Mouse (Mus musculus): ENCODE measurements around the gene Ndufa7. TPM values are rescaled to one million over a fixed set of nuclear protein-coding genes. Genes with fewer than 3 reads are reported as not detected.
A peak's percentile ranks its signal among the peaks of the same experiment; 100 is the strongest.

The Ndufa7 gene
- 533 and 550 TPM in 2 replicates for polyA plus RNA-seq (2015; fragmentation: Nextera tagmentation; extraction: Ambion mirVana)

DNA sequence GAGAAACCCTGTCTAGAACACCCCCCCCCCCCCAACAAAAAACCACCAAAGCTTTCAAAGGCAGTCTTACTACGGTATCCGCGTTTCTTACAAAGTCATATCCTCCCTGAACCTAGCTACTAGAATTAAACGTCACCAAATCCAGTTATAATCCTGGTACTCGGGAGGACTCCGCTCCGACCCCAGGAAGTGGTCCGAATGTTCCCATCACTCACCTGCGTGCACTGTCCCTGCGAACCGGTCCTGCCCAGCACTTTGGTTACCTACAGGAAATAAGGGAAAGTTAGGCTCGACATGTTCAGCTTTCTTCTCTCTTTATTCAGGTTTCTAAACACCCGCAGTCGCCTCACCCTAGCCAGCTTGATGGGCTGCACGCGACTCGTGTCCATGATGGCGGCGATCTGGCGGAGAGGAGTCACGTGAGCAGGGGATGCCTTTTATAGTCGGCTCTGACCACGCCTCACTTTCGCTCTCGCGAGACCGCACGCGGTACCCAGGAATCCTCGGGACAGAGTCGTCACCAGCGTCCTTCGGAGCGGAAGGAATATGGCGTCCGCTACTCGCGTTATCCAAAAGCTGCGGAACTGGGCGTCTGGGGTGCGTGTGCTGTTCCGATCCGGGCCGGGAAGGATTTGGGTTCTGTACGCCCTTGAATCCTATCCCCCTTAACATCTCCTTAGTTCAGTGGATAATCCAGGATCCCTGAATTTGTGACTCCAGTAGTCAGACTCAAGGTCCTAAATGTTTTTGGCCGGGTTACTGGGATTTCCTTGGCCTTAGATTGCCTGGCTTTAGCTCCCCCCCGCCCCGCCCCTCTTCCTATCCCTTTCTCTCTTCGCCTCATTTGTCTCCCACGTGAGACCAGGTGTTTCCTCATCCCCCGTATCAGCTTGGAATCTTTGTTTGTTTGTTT, at the start of gene Ndufa7, which contains the start of gene Rps28:
Ndufa7 (plus strand) TSS at position 489 of the 913 bp plus-strand sequence.
Rps28 (minus strand) TSS at position 479 of the 913 bp plus-strand sequence.
- H3K27ac ChIP-seq (ENCODE audit: low read length), result peak within 1 kb of the TSS; percentile 87
- peaks cover 19% of the 10 kb centered on the region; the same call in 1 of the 2 replicates for H3K36me3 ChIP-seq (ENCODE audit: control insufficient read depth, insufficient read depth, low read length)
- H3K27me3 ChIP-seq (replicated peaks; ENCODE audit: control insufficient read depth, insufficient read depth, low read length), result no peaks in the 10 kb centered on the region
- no peaks in the 10 kb centered on the region for H3K9me3 ChIP-seq (ENCODE audit: control insufficient read depth, low read length)
- H3K4me2 ChIP-seq (ENCODE audit: low read depth, low read length), result peak within 1 kb of the TSS; percentile 86
- under 1% methylated on average over 51 of the region's 51 CpGs for WGBS
- peak within 1 kb of the TSS; percentile 83 for H3K9ac ChIP-seq (ENCODE audit: low read depth, low read length)
- H3K4me3 ChIP-seq (ENCODE audit: low read length), result peak within 1 kb of the TSS; percentile 75
- H3K4me1 ChIP-seq (ENCODE audit: control insufficient read depth, insufficient read depth, low read length), result peaks cover 20% of the 10 kb centered on the region
- ATAC-seq, result peak; percentile 89

DNA sequence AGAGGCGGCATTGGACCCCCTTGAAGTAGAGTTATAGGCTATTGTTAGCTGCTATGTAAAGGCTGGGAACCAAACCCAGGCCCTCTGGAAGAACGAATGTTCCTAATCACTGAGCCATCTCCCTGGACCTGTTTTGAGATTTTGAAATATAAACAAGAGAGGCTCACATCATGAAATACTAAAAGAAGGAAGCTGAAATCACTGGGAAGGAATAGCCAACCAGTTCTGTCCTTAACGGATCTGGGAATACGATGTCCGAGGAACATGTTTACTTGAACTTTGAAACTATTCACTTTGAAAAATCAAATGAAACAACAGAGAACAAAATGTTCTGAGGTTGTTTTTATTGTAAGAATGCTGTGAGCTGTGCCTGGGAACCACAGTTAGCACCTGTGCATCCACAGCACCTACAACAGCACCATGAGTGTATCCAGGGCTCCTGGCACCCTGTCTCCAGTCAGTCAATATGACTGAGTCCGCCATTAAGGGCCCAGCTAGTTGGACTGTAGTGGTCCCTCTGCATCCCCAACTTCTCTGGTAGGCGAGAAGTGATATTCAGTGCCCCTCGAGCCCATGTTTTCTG, 49.7 kb upstream of the Ndufa7 start:
- WGBS, result 85% methylated on average over 8 of the region's 8 CpGs
- H3K36me3 ChIP-seq (ENCODE audit: control insufficient read depth, insufficient read depth, low read length), result peaks cover 8% of the 10 kb centered on the region; the same call in 1 of the 2 replicates
- H3K9ac ChIP-seq (ENCODE audit: low read depth, low read length), result no peak overlapping the region
- ATAC-seq, result no peak
- H3K27ac ChIP-seq (ENCODE audit: low read length), result no peak overlapping the region
- no peaks in the 10 kb centered on the region for H3K9me3 ChIP-seq (ENCODE audit: control insufficient read depth, low read length)
- peaks cover 12% of the 10 kb centered on the region for H3K4me1 ChIP-seq (ENCODE audit: control insufficient read depth, insufficient read depth, low read length)
- no peak overlapping the region for H3K4me2 ChIP-seq (ENCODE audit: low read depth, low read length)
- no peaks in the 10 kb centered on the region for H3K27me3 ChIP-seq (replicated peaks; ENCODE audit: control insufficient read depth, insufficient read depth, low read length)
- H3K4me3 ChIP-seq (ENCODE audit: low read length), result no peak overlapping the region

DNA sequence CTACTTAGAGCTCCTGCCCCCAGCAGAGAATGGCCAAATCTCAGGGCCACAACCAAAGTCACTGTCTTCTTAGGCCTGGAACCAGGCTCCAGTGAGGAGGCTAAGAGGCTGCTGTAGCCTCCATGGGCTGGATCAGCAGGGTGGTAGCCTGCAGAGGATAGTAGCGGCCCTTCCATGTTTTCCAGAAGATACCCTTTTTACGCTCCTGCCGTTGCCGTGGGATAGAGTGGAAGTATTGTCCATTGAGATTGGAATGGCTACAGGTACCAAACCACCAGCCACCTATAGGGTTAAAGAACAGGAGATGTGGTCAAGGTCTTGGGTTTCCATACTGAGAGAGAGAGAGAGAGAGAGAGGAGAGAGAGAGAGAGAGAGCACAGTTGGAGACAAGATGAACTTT, 49.1 kb upstream of the Ndufa7 start:
- Histone ChIP-seq H3K27me3 (replicated peaks; ENCODE audit: control insufficient read depth, insufficient read depth, low read length) (no peaks in the 10 kb centered on the region), H3K4me1 (ENCODE audit: control insufficient read depth, insufficient read depth, low read length) (peaks cover 16% of the 10 kb centered on the region), H3K27ac (ENCODE audit: low read length) (no peak overlapping the region), H3K9me3 (ENCODE audit: control insufficient read depth, low read length) (no peaks in the 10 kb centered on the region), H3K9ac (ENCODE audit: low read depth, low read length) (no peak overlapping the region), H3K4me3 (ENCODE audit: low read length) (no peak overlapping the region), H3K36me3 (ENCODE audit: control insufficient read depth, insufficient read depth, low read length) (peaks cover 8% of the 10 kb centered on the region; the same call in 1 of the 2 replicates), H3K4me2 (ENCODE audit: low read depth, low read length) (no peak overlapping the region)
- WGBS, result 98% methylated on average over 4 of the region's 4 CpGs
- no peak for ATAC-seq

DNA sequence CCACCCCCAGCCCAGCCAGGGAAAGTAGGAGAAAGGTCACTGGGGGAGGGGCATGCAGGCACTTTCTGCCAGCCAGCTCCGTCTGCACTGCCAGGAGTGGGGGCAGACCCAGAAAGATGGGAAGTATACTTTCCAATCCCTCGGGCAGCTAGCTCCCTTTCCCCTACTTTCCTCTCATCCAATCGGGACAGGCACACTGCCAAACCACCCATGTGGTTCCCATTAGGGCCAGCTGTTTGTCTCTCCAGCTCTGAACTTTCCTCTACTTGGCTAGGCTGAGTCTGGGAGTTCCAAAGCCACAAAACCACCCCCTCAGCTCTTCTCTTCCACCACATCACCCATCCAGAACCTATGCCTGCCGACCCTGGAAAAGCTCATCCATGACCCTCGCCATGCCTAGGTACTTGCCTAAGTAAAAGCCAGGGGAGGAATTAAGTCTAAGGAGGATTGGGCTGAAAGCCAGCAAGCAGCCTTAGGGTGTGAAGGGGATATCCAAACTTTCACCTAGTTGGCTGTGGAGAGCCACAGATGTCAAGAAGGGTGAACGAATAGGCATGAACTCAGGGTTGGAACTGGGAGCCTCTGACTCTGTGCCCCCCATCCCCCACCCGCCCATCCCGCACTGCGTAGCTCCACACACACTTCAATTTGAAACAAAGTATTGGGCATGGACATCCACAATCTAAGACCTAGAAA, 45.0 kb upstream of the Ndufa7 start:
- ATAC-seq, result peak; percentile 56
- H3K4me2 ChIP-seq (ENCODE audit: low read depth, low read length), result peak overlapping the region; percentile 87
- H3K36me3 ChIP-seq (ENCODE audit: control insufficient read depth, insufficient read depth, low read length), result peaks cover 8% of the 10 kb centered on the region; the same call in 1 of the 2 replicates
- no peaks in the 10 kb centered on the region for H3K9me3 ChIP-seq (ENCODE audit: control insufficient read depth, low read length)
- H3K4me1 ChIP-seq (ENCODE audit: control insufficient read depth, insufficient read depth, low read length), result peaks cover 44% of the 10 kb centered on the region
- H3K27ac ChIP-seq (ENCODE audit: low read length), result peak overlapping the region; percentile 74
- no peaks in the 10 kb centered on the region for H3K27me3 ChIP-seq (replicated peaks; ENCODE audit: control insufficient read depth, insufficient read depth, low read length)
- H3K4me3 ChIP-seq (ENCODE audit: low read length), result peak overlapping the region; percentile 61
- 37% methylated on average over 9 of the region's 9 CpGs for WGBS
- H3K9ac ChIP-seq (ENCODE audit: low read depth, low read length), result peak overlapping the region; percentile 40

DNA sequence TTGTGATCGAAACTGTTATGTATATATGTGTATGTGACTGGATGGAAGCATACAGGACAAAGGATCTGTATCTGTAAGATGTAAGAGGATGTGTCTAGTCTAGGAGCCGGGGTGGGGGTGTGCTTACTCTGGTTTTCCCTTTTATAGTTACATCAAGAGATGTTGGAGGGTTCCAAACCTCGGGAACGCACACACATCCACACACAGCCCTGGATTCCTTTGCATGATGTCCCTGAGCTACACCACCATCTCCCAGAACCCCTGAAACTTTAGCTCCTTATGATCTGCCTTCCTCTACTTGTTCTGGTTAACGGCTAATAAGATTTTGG, 44.4 kb upstream of the Ndufa7 start:
- H3K9ac ChIP-seq (ENCODE audit: low read depth, low read length), result peak overlapping the region; percentile 40; the same call in 1 of the 2 replicates
- peaks cover 8% of the 10 kb centered on the region; the same call in 1 of the 2 replicates for H3K36me3 ChIP-seq (ENCODE audit: control insufficient read depth, insufficient read depth, low read length)
- H3K4me3 ChIP-seq (ENCODE audit: low read length), result peak overlapping the region; percentile 61
- no peaks in the 10 kb centered on the region for H3K9me3 ChIP-seq (ENCODE audit: control insufficient read depth, low read length)
- no peaks in the 10 kb centered on the region for H3K27me3 ChIP-seq (replicated peaks; ENCODE audit: control insufficient read depth, insufficient read depth, low read length)
- WGBS, result 74% methylated on average over 5 of the region's 5 CpGs
- peaks cover 44% of the 10 kb centered on the region for H3K4me1 ChIP-seq (ENCODE audit: control insufficient read depth, insufficient read depth, low read length)
- peak overlapping the region; percentile 87 for H3K4me2 ChIP-seq (ENCODE audit: low read depth, low read length)
- peak overlapping the region; percentile 74 for H3K27ac ChIP-seq (ENCODE audit: low read length)
- no peak for ATAC-seq

DNA sequence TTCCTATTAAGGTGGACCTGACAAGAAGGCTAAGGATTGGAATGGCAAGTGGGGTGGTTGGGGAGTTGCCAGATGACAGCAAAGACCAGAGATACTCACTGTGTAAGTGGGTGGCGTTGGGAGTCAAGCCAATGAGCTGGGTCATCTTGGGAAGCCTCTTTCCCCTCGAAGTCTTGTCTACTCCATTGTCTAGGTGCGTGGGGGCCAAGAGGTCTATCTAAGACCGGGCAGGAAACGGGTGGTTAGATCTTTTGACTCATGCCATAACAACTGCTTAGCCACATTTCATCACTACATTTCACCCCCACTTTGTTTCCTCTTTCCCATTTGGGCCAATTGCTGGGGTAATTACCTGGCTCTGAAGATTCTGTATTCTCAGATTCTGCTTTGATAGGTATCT, 43.9 kb upstream of the Ndufa7 start:
- no peaks in the 10 kb centered on the region for H3K27me3 ChIP-seq (replicated peaks; ENCODE audit: control insufficient read depth, insufficient read depth, low read length)
- H3K4me1 ChIP-seq (ENCODE audit: control insufficient read depth, insufficient read depth, low read length), result peaks cover 44% of the 10 kb centered on the region
- H3K36me3 ChIP-seq (ENCODE audit: control insufficient read depth, insufficient read depth, low read length), result peaks cover 8% of the 10 kb centered on the region; the same call in 1 of the 2 replicates
- H3K4me3 ChIP-seq (ENCODE audit: low read length), result peak overlapping the region; percentile 61
- no peak for ATAC-seq
- H3K9me3 ChIP-seq (ENCODE audit: control insufficient read depth, low read length), result no peaks in the 10 kb centered on the region
- H3K4me2 ChIP-seq (ENCODE audit: low read depth, low read length), result peak overlapping the region; percentile 87
- H3K27ac ChIP-seq (ENCODE audit: low read length), result peak overlapping the region; percentile 87
- peak overlapping the region; percentile 75 for H3K9ac ChIP-seq (ENCODE audit: low read depth, low read length)
- WGBS, result 81% methylated on average over 5 of the region's 5 CpGs

DNA sequence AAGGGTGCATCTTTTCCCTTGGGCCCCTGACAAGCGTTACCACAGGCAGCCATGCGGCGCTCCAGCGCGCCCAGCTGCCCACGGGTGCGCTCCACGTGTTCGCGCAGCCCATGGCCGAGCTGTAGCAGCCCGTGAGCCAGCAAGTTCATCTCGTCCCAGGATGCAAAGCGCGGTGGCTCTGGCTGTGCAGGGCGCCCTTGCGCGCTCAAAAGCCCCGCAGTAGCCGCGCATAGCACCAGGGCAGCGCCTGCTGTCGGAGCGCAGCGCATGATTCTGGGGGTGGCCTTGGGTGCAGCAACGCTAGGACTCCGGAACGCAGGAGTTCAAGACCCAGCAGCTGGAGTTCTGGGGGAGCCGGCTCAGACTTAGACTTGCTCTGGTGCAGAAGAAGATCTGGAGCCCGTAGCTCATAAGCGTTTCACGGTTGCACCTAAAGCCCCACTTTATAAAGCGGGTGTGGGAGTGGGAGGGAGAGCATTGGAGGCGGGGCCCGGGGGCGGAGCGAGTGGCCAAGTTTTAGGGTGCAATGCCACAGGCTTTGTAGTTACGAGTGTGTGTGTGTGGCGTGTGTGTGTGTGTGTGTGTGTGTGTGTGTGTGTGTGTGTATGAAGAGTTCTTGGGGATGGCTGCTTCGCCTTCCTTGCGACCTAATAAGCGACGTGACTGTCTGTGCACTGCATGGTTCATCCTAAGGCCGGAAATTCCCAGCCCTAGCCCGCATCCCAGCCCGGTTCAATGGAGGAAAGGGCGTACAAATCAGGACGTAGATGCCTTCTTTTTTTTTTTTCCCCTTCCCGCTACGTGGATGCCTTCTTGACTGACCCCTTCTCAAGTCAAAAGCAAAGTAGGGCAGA, 43.0 kb upstream of the Ndufa7 start, which contains the start of gene Angptl4:
Angptl4 (minus strand) TSS at position 707 of the 854 bp plus-strand sequence.
- Histone ChIP-seq H3K27ac (ENCODE audit: low read length) (peak within 1 kb of the TSS; percentile 87), H3K9me3 (ENCODE audit: control insufficient read depth, low read length) (no peaks in the 10 kb centered on the region), H3K4me1 (ENCODE audit: control insufficient read depth, insufficient read depth, low read length) (peaks cover 44% of the 10 kb centered on the region), H3K36me3 (ENCODE audit: control insufficient read depth, insufficient read depth, low read length) (peaks cover 8% of the 10 kb centered on the region; the same call in 1 of the 2 replicates), H3K27me3 (replicated peaks; ENCODE audit: control insufficient read depth, insufficient read depth, low read length) (no peaks in the 10 kb centered on the region), H3K4me2 (ENCODE audit: low read depth, low read length) (peak within 1 kb of the TSS; percentile 87), H3K9ac (ENCODE audit: low read depth, low read length) (peak within 1 kb of the TSS; percentile 75), H3K4me3 (ENCODE audit: low read length) (peak within 1 kb of the TSS; percentile 61)
- peak; percentile 86 for ATAC-seq
- under 1% methylated on average over 50 of the region's 50 CpGs for WGBS

DNA sequence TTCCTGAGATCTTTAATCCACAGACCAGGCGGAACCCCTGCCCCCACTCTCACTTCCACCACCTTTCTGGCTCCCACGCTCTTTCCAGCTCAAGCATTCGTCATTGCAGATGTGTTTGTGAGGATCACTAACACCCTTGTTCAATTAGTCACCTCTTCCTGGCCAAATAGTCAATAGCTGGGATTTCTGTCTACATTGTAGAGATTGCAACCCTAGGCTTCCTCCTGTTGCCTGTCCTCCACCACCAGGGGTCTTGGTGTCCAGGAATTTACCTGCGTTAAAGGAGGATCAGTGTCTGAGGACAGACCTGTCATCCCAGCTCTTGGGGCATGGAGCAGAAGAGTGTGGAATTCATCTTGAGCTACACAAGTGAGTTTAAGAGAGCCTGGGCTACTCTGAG, 42.3 kb upstream of the Ndufa7 start:
- no peak for ATAC-seq
- Histone ChIP-seq H3K4me2 (ENCODE audit: low read depth, low read length) (peak overlapping the region; percentile 87), H3K27me3 (replicated peaks; ENCODE audit: control insufficient read depth, insufficient read depth, low read length) (no peaks in the 10 kb centered on the region), H3K9ac (ENCODE audit: low read depth, low read length) (peak overlapping the region; percentile 75), H3K36me3 (ENCODE audit: control insufficient read depth, insufficient read depth, low read length) (peaks cover 3% of the 10 kb centered on the region; the same call in 1 of the 2 replicates), H3K4me1 (ENCODE audit: control insufficient read depth, insufficient read depth, low read length) (peaks cover 44% of the 10 kb centered on the region), H3K27ac (ENCODE audit: low read length) (peak overlapping the region; percentile 87), H3K9me3 (ENCODE audit: control insufficient read depth, low read length) (no peaks in the 10 kb centered on the region), H3K4me3 (ENCODE audit: low read length) (peak overlapping the region; percentile 61)
- 39% methylated on average over 4 of the region's 4 CpGs for WGBS

Data from intestine, embryonic 16.5 days (tissue).